Mouse (Mus musculus) E14TG2a.4 (cell line): Measurements from ENCODE around the gene Bid.
"Not testable (repeated sequence)": the region's sequence is repeated elsewhere in the genome, so short reads cannot be mapped to it uniquely, and the experiment has no call there.

Experiments used
- CTCF ChIP-seq: conservative IDR thresholded peaks from 2 replicates; pipeline ENCODE4 v1.5.1; 2014; ENCODE audit warnings: low read length
- NANOG ChIP-seq: IDR thresholded peaks from 2 replicates; pipeline ENCODE4 v1.6.1; 2014; ENCODE audit warnings: borderline replicate concordance, low read length, mixed read lengths
- POU5F1 ChIP-seq: IDR thresholded peaks from 2 replicates; pipeline ENCODE4 v1.6.1; 2014; ENCODE audit warnings: low read length, borderline replicate concordance

DNA sequence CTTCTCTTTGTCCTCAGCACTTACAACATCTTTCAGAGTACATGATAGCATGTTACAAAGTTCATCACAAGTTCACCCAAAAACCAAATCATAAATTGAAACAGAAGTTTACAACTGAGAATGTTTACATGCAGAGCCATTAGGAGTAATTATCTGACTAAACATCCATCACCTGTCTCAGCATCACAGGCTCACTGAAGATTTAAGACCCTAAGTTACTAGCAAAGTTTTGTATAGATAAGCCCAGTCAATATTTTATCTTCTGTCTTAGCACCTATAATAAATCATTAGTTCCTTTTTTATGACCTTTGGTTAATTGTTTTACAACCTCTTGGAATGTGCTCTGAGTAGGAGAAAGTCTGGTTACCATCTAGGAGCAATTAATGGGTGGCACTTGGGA is 65.9 kb downstream of the Bid start:
- not testable (repeated sequence) for TF ChIP-seq CTCF, NANOG, POU5F1
